Mouse (Mus musculus) CH12.LX (cell line): Measurements from ENCODE around the gene Card9. TPM values are rescaled to one million over a fixed set of nuclear protein-coding genes. Genes with fewer than 3 reads are reported as not detected.

Experiments used
- DNase-seq: peaks from one replicate; pipeline ENCODE4 v3.0.0-alpha.2; 2013; ENCODE audit errors: extremely low read depth
- H3K27ac ChIP-seq: 2 replicates; pipeline ENCODE4 v1.5.1; 2012; ENCODE audit warnings: low read depth, mild to moderate bottlenecking, control low read depth, moderate library complexity; ENCODE audit not compliant: insufficient read depth
- H3K27me3 ChIP-seq: replicated peaks from 2 replicates; pipeline ENCODE3; 2012; ENCODE audit warnings: inconsistent platforms
- H3K36me3 ChIP-seq, 2 experiments: replicated peaks in 1 of 2; 2 replicates each; pipeline versions ENCODE3 to v1.6.1; 2012; ENCODE audit warnings: inconsistent platforms in 1 of 2, low read length in 1 of 2, mild to moderate bottlenecking in 1 of 2, mixed read lengths in 1 of 2, moderate library complexity in 1 of 2; ENCODE audit not compliant: control insufficient read depth in 1 of 2, insufficient read depth in 1 of 2
- H3K4me1 ChIP-seq, 2 experiments: 2 replicates each; pipeline ENCODE4 v1.6.1; 2012; ENCODE audit warnings: inconsistent platforms in 1 of 2, moderate library complexity in 1 of 2; ENCODE audit not compliant: insufficient read depth in 2 of 2, control insufficient read depth in 1 of 2
- H3K4me2 ChIP-seq: 2 replicates; pipeline ENCODE4 v1.6.1; 2012; ENCODE audit warnings: low read depth, mild to moderate bottlenecking, control low read depth; ENCODE audit not compliant: poor library complexity, insufficient read depth, severe bottlenecking
- H3K4me3 ChIP-seq, 3 experiments: fragments of 150-350 bp in 1 of 3; sonication (generic) in 1 of 3; replicated peaks in 1 of 3; 2 replicates each; pipeline versions ENCODE3 to v1.5.1; 2011 to 2012; ENCODE audit warnings: low read depth in 2 of 3, low read length in 2 of 3, mild to moderate bottlenecking in 2 of 3, moderate library complexity in 2 of 3, control low read depth in 1 of 3, improper control_type of control experiment in 1 of 3, inconsistent platforms in 1 of 3, mixed read lengths in 1 of 3; ENCODE audit not compliant: poor library complexity in 1 of 3
- H3K79me2 ChIP-seq: replicated peaks from 2 replicates; pipeline ENCODE4 v1.6.1; 2012; ENCODE audit warnings: mild to moderate bottlenecking, moderate library complexity; ENCODE audit not compliant: control insufficient read depth, poor library complexity, insufficient read depth, severe bottlenecking; ENCODE audit errors: extremely low read depth
- H3K9ac ChIP-seq: 2 replicates; pipeline ENCODE4 v1.6.1; 2012; ENCODE audit warnings: low read depth, mild to moderate bottlenecking, control low read depth, moderate library complexity; ENCODE audit not compliant: insufficient read depth
- H3K9me3 ChIP-seq: replicated peaks from 2 replicates; pipeline ENCODE3; 2012; ENCODE audit warnings: low read length, inconsistent platforms, mixed read lengths
- BHLHE40 ChIP-seq: IDR thresholded peaks from 2 replicates; pipeline ENCODE4 v1.6.1; 2011; ENCODE audit warnings: mild to moderate bottlenecking, low read depth, low read length, improper control_type of control experiment
- CHD2 ChIP-seq: IDR thresholded peaks from 2 replicates; pipeline ENCODE4 v1.6.1; 2011; ENCODE audit warnings: low read length, improper control_type of control experiment
- CTCF ChIP-seq, 2 experiments: IDR thresholded peaks in 1 of 2; conservative IDR thresholded peaks in 1 of 2; 2 replicates each; pipeline ENCODE4 v1.5.1; 2011 to 2012; ENCODE audit warnings: low read depth in 2 of 2, low read length in 2 of 2, improper control_type of control experiment in 1 of 2, inconsistent platforms in 1 of 2, mild to moderate bottlenecking in 1 of 2, moderate library complexity in 1 of 2
- ELF1 ChIP-seq: IDR thresholded peaks from 2 replicates; pipeline ENCODE4 v1.6.1; 2014; ENCODE audit warnings: low read depth, mild to moderate bottlenecking, inconsistent platforms, low read length, improper control_type of control experiment
- EP300 ChIP-seq: IDR thresholded peaks from 2 replicates; pipeline ENCODE4 v1.6.1; 2011; ENCODE audit warnings: low read length, improper control_type of control experiment
- ETS1 ChIP-seq: conservative IDR thresholded peaks from 2 replicates; pipeline ENCODE4 v1.6.1; 2012; ENCODE audit warnings: low read depth, mild to moderate bottlenecking, inconsistent platforms, low read length, improper control_type of control experiment, moderate library complexity
- IRF4 ChIP-seq: IDR thresholded peaks from 2 replicates; pipeline ENCODE4 v1.6.1; 2014; ENCODE audit warnings: low read depth, mild to moderate bottlenecking, inconsistent platforms, low read length, improper control_type of control experiment
- MAX ChIP-seq: IDR thresholded peaks from 2 replicates; pipeline ENCODE4 v1.6.1; 2011; ENCODE audit warnings: low read length, improper control_type of control experiment
- MAZ ChIP-seq: IDR thresholded peaks from 2 replicates; pipeline ENCODE4 v1.6.1; 2012; ENCODE audit warnings: low read depth, mild to moderate bottlenecking, inconsistent platforms, low read length, improper control_type of control experiment, moderate library complexity
- MEF2A ChIP-seq: IDR thresholded peaks from 2 replicates; pipeline ENCODE4 v1.6.1; 2014; ENCODE audit warnings: low read depth, mild to moderate bottlenecking, inconsistent platforms, low read length, improper control_type of control experiment, borderline replicate concordance
- MXI1 ChIP-seq: IDR thresholded peaks from 2 replicates; pipeline ENCODE4 v1.6.1; 2011; ENCODE audit warnings: mild to moderate bottlenecking, low read depth, low read length, improper control_type of control experiment
- MYC ChIP-seq: IDR thresholded peaks from 2 replicates; pipeline ENCODE4 v1.6.1; 2011; ENCODE audit warnings: low read depth, mild to moderate bottlenecking, improper control_type of control experiment, low read length
- NELFE ChIP-seq: IDR thresholded peaks from 2 replicates; pipeline ENCODE4 v1.6.1; 2011; ENCODE audit warnings: low read depth, low read length, improper control_type of control experiment
- PAX5 ChIP-seq: IDR thresholded peaks from 2 replicates; pipeline ENCODE4 v1.6.1; 2012; ENCODE audit warnings: low read length, inconsistent platforms, mixed read lengths
- POLR2A ChIP-seq: IDR thresholded peaks from 2 replicates; pipeline ENCODE4 v1.6.1; 2011; ENCODE audit warnings: low read depth, mild to moderate bottlenecking, improper control_type of control experiment, low read length
- POLR2AphosphoS2 ChIP-seq: IDR thresholded peaks from 2 replicates; pipeline ENCODE4 v1.6.1; 2011; ENCODE audit warnings: low read depth, low read length, improper control_type of control experiment
- RAD21 ChIP-seq: IDR thresholded peaks from 2 replicates; pipeline ENCODE4 v1.6.1; 2011; ENCODE audit warnings: low read depth, mild to moderate bottlenecking, low read length, improper control_type of control experiment, moderate library complexity
- SMC3 ChIP-seq: IDR thresholded peaks from 2 replicates; pipeline ENCODE4 v1.6.1; 2011; ENCODE audit warnings: low read depth, low read length, improper control_type of control experiment
- USF1 ChIP-seq: IDR thresholded peaks from 2 replicates; pipeline ENCODE4 v1.6.1; 2014; ENCODE audit warnings: low read depth, mild to moderate bottlenecking, inconsistent platforms, low read length, improper control_type of control experiment
- USF2 ChIP-seq: conservative IDR thresholded peaks from 2 replicates; pipeline ENCODE4 v1.6.1; 2011; ENCODE audit warnings: low read depth, low read length, improper control_type of control experiment
- ZC3H11A ChIP-seq: IDR thresholded peaks from 2 replicates; pipeline ENCODE4 v1.6.1; 2012; ENCODE audit warnings: low read depth, mild to moderate bottlenecking, inconsistent platforms, low read length, improper control_type of control experiment
- ZMIZ1 ChIP-seq: IDR thresholded peaks from 2 replicates; pipeline ENCODE4 v1.6.1; 2012; ENCODE audit warnings: low read depth, mild to moderate bottlenecking, inconsistent platforms, low read length, improper control_type of control experiment
- ZNF384 ChIP-seq: IDR thresholded peaks from 2 replicates; pipeline ENCODE4 v1.6.1; 2012; ENCODE audit warnings: low read depth, low read length, improper control_type of control experiment, inconsistent platforms
- dilution Hi-C: fragments of 300-500 bp; cut with MboI; formaldehyde crosslinking; loops from 2 replicates; pipeline ENCODE4 v1.14.3; 2020; ENCODE audit warnings: low sequenced_read_pairs; ENCODE audit not compliant: extremely low pct_unique_long_range_greater_than_20kb, extremely low pct_ligation_motif_present
- in situ Hi-C: fragments of 300-500 bp; cut with MboI; formaldehyde crosslinking; loops from 3 replicates; pipeline ENCODE4 v1.14.3; 2019; ENCODE audit warnings: low sequenced_read_pairs, low pct_ligation_motif_present, low pct_unique_long_range_greater_than_20kb, mixed read lengths
- polyA plus RNA-seq: library from polyadenylated mRNA; unstranded; fragments of >175 nt; gene quantifications from 2 replicates; pipeline ENCODE4 v1.2.1, GENCODE M21; 2012; ENCODE audit warnings: low read depth; ENCODE audit not compliant: insufficient read length
- total RNA-seq, 2 experiments: library from RNA; depleted of rRNA; stranded (reverse); fragments of 300-350 nt in 1 of 2; fragments of >200 nt in 1 of 2; gene quantifications; 2 replicates each; pipeline ENCODE4 v1.2.3; 2012 to 2014

Card9 gene
- total and polyA plus RNA-seq, 3 experiments, result 0.32 to 0.44 (median 0.42) TPM

- no peaks in the 10 kb centered on the region for H3K27me3 ChIP-seq
- no peaks in the 10 kb centered on the region for H3K4me1 ChIP-seq
- H3K9me3 ChIP-seq, result no peaks in the 10 kb centered on the region
- H3K27ac ChIP-seq, result no peak overlapping the region
- H3K36me3 ChIP-seq, result peaks cover 13 to 69% of the 10 kb centered on the region in 2 experiments
- no peak for DNase-seq
- no peak overlapping the region for H3K4me3 ChIP-seq
- H3K4me2 ChIP-seq, result no peak overlapping the region
- dilution Hi-C loops (no loop called here), in situ Hi-C loops (no loop called here)
- H3K79me2 ChIP-seq, result no peaks in the 10 kb centered on the region
- H3K9ac ChIP-seq, result no peak overlapping the region
- TF ChIP-seq IRF4 (no peak), USF1 (no peak), ELF1 (no peak), POLR2A (no peak), BHLHE40 (no peak), MYC (no peak), MXI1 (no peak), PAX5 (no peak), SMC3 (no peak), USF2 (no peak), MAZ (no peak), ZMIZ1 (no peak), ETS1 (no peak), ZNF384 (no peak), ZC3H11A (no peak), NELFE (no peak), CTCF (conservative IDR thresholded peaks at IDR 0.05 in 1 of 2, IDR thresholded peaks at IDR 0.05 in 1 of 2; ENCODE audit: low read depth in 2 of 2, low read length in 2 of 2) (no peak), RAD21 (no peak), POLR2AphosphoS2 (no peak)
Observed at GRCm38 (mm10) chr2:26358667-26359320, 1.9 kb downstream of the Card9 start.

- H3K9me3 ChIP-seq, result no peaks in the 10 kb centered on the region
- H3K4me1 ChIP-seq, result peaks cover 3 to 5% of the 10 kb centered on the region in 2 experiments
- H3K27ac ChIP-seq, result no peak overlapping the region
- H3K79me2 ChIP-seq, result no peaks in the 10 kb centered on the region
- H3K27me3 ChIP-seq, result no peaks in the 10 kb centered on the region
- no peak overlapping the region for H3K4me3 ChIP-seq
- no peak overlapping the region for H3K9ac ChIP-seq
- peaks cover under 1 to 56% of the 10 kb centered on the region in 2 experiments for H3K36me3 ChIP-seq
- peak in 1 of 2 experiments; percentile 52; a peak in 2 of 4 replicates for TF ChIP-seq CTCF (conservative IDR thresholded peaks at IDR 0.05 in 1 of 2, IDR thresholded peaks at IDR 0.05 in 1 of 2; ENCODE audit: low read depth in 2 of 2, low read length in 2 of 2)
- TF ChIP-seq MEF2A, result no peak
- TF ChIP-seq MAX, result no peak
- TF ChIP-seq EP300, result no peak
- no peak for TF ChIP-seq POLR2AphosphoS2
- no peak for TF ChIP-seq CHD2
- peak; percentile 32; the same call in 1 of the 2 replicates for TF ChIP-seq SMC3
- no peak overlapping the region for H3K4me2 ChIP-seq
- dilution Hi-C loops, result no loop called here
- in situ Hi-C loops, result no loop called here
- no peak for DNase-seq
Observed at GRCm38 (mm10) chr2:26357484-26357883, 3.2 kb downstream of the Card9 start.
